Mouse (Mus musculus): ENCODE results near the gene Patj. TPM values are rescaled to one million over a fixed set of nuclear protein-coding genes. Genes with fewer than 3 reads are reported as not detected.

Patj gene
- not detected in 2 replicates for polyA plus RNA-seq (2012)

GRCm38 (mm10) chr4:98395690-98396437, at the start of gene Patj:
TSS of gene Patj (plus strand) at chr4:98395785.
- TF ChIP-seq GATA1 (IDR thresholded peaks at IDR 0.05; ENCODE audit: low read length), result no peak

GRCm38 (mm10) chr4:98348580-98348979, 47.0 kb upstream of the Patj start:
- no peak for TF ChIP-seq GATA1 (IDR thresholded peaks at IDR 0.05; ENCODE audit: low read length)

GRCm38 (mm10) chr4:98358034-98358809, 37.4 kb upstream of the Patj start:
- no peak for TF ChIP-seq GATA1 (IDR thresholded peaks at IDR 0.05; ENCODE audit: low read length)

- TF ChIP-seq GATA1 (IDR thresholded peaks at IDR 0.05; ENCODE audit: low read length), result no peak
These were observed 20.2 kb upstream of the Patj start for GRCm38 (mm10) chr4:98375401-98375800.

- no peak for TF ChIP-seq GATA1 (IDR thresholded peaks at IDR 0.05; ENCODE audit: low read length)
These were observed 18.6 kb upstream of the Patj start for GRCm38 (mm10) chr4:98376943-98377342.

- no peak for TF ChIP-seq GATA1 (IDR thresholded peaks at IDR 0.05; ENCODE audit: low read length)
These were observed 12.7 kb upstream of the Patj start, which contains the start of gene Tm2d1 for GRCm38 (mm10) chr4:98382716-98383424. TSS of gene Tm2d1 (minus strand) at chr4:98383306.

- no peak for TF ChIP-seq GATA1 (IDR thresholded peaks at IDR 0.05; ENCODE audit: low read length)
These were observed 10.5 kb upstream of the Patj start for GRCm38 (mm10) chr4:98385036-98385435.

- no peak for TF ChIP-seq GATA1 (IDR thresholded peaks at IDR 0.05; ENCODE audit: low read length)
These were observed 267 bp upstream of the Patj start for GRCm38 (mm10) chr4:98395346-98395689.

GRCm38 (mm10) chr4:98400926-98401583, 5.5 kb downstream of the Patj start:
- TF ChIP-seq GATA1 (IDR thresholded peaks at IDR 0.05; ENCODE audit: low read length), result no peak

- no peak for TF ChIP-seq GATA1 (IDR thresholded peaks at IDR 0.05; ENCODE audit: low read length)
These were observed 6.0 kb downstream of the Patj start for GRCm38 (mm10) chr4:98401584-98401962.

- TF ChIP-seq GATA1 (IDR thresholded peaks at IDR 0.05; ENCODE audit: low read length), result no peak
These were observed 7.9 kb downstream of the Patj start for GRCm38 (mm10) chr4:98403492-98403891.

- TF ChIP-seq GATA1 (IDR thresholded peaks at IDR 0.05; ENCODE audit: low read length), result no peak
These were observed 8.8 kb downstream of the Patj start for GRCm38 (mm10) chr4:98404412-98404811.

GRCm38 (mm10) chr4:98408455-98408854, 12.9 kb downstream of the Patj start:
- no peak for TF ChIP-seq GATA1 (IDR thresholded peaks at IDR 0.05; ENCODE audit: low read length)

GRCm38 (mm10) chr4:98428371-98428770, 32.8 kb downstream of the Patj start:
- TF ChIP-seq GATA1 (IDR thresholded peaks at IDR 0.05; ENCODE audit: low read length), result no peak

GRCm38 (mm10) chr4:98435641-98436457, 40.3 kb downstream of the Patj start:
- no peak for TF ChIP-seq GATA1 (IDR thresholded peaks at IDR 0.05; ENCODE audit: low read length)
